Mouse (Mus musculus): Measurements from ENCODE around the gene Dnajc7.
A peak's percentile ranks its signal among the peaks of the same experiment; 100 is the strongest.
"Not testable (repeated sequence)": the region's sequence is repeated elsewhere in the genome, so short reads cannot be mapped to it uniquely, and the experiment has no call there.

Dnajc7 gene

DNA sequence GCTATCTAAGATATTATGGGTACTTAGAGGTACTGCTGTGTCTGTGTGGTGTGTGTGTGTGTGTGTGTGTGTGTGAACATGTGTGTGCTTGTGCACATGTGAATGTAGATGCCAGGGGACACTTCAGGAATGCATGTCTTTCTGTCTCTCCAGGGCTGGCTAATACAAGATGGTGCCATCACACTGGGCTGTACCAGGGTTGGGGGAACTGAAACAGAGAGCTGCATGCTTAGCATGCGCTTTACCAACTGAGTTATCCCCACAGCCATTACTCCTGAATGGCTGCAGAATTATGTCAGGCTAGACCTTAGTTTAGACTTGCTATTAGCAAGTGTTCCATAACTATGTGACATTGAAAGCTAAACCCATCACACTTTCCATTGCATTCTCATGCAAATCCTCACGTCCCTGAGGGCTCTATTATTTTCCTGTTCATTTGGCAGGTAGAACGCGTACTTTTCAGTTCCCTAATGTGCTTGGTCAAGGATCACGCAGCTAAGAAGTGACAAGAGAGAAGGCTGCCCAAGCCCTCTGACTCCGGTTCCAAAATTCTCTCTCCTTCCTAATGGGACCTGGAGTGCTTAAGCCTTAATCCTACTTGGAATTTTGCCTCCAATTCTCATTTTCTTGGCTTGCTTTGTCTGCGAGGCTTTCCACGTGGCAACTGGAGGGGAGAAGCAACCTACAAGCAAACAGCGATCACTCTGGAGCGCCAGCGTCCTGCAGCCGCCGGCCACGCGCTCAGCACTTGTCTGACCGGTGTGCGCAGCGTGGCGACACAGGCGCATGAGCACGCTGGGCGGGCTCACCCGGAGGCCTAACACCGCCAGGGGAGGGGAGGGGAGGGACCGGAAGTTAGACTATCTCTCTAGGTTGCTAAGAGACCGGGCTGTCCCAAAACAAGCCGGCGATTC lies 74.9 kb downstream of the Dnajc7 start, which contains the start of gene Ttc25:
Ttc25 (plus strand) TSS at position 776 of the 914 bp plus-strand sequence.
- peak; percentile 96 for DNase-seq

DNA sequence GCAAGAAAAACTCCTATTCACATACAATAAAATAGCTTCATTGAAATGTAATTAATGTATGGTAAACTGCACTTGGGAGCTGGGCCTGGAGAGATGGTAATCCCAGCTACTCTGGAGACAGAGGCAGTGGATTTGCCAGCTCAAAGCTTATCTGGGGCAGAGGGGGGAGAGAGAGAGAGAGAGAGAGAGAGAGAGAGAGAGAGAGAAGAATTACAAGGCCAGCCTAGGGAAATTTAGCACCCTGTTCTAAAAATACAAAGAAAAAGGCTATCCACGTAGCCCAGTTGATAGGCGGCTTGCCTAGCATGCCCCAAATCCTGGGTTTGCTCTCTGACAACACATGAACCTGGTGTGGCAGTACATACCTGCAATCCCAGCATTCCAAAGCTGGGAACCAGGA lies 78.4 kb downstream of the Dnajc7 start:
- no peak for DNase-seq

DNA sequence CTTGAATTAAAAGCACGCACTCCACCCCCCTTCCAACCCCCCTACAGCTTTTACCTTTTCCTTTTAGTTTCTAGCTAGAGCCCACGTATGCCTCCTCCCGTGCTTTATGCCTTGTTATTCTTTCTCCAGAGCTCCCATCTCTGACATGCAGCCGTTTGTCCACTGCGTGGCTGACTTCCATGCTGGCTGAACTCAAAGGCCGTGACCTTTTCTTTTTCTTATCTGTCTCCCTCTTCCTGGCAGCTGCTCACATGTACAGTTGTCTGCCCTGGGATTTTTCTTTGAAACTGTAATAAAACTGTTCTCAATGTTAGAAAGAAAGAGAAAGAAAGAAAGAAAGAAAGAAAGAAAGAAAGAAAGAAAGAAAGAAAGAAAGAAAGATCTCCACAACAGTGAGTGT lies 79.0 kb downstream of the Dnajc7 start:
- no peak for DNase-seq

DNA sequence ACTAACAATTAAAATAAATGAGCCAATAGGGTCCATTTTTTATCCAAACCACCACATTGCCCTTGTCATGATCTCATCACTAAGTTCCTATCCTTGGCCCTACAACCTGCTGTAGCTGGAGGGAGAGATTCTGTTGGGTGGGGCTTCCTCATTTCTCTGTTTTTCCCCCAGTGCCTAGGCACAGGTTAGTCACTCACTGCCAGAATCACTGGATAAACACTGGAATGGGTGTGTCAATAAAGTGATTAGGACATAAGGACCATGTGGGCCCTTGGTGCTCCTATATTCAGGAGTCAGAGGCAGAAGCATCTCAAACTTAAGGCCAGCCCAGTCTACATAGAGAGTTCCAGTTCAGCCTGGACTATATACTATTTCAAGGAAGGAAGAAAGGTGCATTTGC lies 83.5 kb downstream of the Dnajc7 start:
- no peak for DNase-seq

DNA sequence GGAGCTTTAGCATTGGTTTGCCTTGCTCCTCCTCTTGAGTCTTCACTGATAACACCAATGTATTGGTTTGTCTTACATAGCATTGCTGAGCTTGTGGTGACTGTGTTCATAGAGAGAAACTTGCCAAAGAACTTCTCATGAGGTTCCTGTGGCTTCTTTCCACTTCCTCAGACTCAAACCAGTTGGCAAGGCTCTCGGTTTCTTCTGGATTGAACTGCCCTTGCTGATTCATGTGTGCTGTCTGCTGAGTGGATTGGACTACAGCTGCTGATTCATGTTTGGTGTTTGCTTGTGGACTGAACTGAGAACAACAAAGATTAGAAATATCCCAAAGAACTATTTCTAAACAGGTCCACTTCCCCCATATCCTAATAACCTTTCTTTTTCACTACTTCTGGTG lies 84.0 kb downstream of the Dnajc7 start:
- DNase-seq = no peak

DNA sequence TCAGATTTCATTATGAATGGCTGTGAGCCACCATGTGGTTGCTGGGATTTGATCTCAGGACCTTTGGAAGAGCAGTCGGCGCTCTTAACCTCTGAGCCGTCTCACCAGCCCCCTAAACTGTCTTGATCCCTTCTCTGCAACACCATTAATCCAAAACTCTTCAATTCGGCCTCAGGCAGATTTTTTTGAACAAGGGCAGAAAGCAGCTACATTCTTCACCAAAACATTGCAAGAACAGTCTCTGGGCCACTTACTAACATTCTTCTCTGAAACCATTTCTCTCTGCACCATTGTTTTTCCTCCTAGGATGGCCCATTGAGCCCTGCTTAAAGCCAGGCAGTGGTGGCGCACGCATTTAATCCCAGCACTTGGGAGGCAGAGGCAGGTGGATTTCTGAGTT lies 85.1 kb downstream of the Dnajc7 start:
- not testable (repeated sequence) for DNase-seq

DNA sequence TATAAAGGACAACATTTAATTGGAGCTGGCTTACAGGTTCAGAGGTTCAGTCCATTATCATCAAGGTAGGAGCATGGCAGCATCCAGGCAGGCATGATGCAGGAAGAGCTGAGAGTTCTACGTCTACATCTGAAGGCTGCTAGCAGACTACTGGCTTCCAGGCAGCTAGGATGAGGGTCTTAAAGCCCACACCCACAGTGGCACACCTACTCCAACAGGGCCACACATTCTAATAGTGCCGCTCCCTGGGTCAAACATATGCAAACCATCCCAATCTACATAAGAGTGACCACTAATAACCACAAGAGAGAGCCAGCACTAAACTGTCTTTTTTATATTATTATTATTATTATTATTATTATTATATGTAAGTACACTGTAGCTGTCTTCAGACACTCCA lies 85.6 kb downstream of the Dnajc7 start:
- DNase-seq = not testable (repeated sequence)

DNA sequence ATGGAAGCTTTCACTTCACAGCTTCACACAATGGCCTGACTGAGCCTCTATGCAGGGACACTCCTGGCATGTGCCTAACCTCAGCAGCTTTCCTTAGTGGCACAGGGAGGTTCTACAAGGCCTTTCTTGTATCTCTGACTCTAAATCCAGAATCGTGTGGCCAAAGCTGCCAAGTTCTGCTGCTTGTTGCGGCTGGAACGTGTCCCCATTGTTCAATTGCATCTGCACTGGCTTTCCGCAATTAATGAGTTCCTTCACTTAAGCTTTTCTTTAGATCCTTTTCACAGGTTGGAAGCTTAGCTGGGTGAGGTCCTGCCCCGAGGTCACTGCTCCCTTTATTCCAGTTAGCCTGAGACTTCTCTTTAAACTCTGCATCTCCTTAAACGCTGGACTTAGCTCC lies 86.1 kb downstream of the Dnajc7 start:
- no peak for DNase-seq

Data from lung, postnatal 36 days (tissue).